Mouse (Mus musculus): ENCODE results near the gene Braf.

DNA sequence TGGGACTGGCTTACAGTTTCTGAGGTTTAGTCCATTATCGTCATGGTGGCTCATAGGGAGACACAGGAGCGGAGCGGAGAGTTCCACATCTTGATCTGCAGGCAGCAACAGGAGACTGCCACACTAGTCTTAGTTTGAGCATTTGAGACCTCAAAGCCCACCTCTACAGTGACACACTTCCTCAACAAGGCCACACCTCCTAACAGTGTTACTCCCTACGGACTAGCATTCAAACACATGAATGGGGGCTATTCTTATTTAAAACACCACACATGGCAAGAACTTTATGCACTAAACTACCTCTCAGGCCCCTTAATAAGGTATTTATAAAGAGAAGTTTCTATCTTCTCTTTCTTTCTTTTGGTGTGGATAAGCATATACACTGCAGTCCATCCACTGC lies 19.6 kb downstream of the Braf start:
- TF ChIP-seq CTCF (conservative IDR thresholded peaks at IDR 0.05; ENCODE audit: low read length) (no peak), POU5F1 (IDR thresholded peaks at IDR 0.05; ENCODE audit: borderline replicate concordance, low read length) (0 out of 2 replicates have a peak, but pooled peaks have one; percentile 35)
